Mouse (Mus musculus): ENCODE measurements around the gene Mapk8ip3. TPM values are rescaled to one million over a fixed set of nuclear protein-coding genes. Genes with fewer than 3 reads are reported as not detected.

Gene Mapk8ip3
- polyA plus RNA-seq, 1 experiment from 2014 or later: 114 TPM

DNA sequence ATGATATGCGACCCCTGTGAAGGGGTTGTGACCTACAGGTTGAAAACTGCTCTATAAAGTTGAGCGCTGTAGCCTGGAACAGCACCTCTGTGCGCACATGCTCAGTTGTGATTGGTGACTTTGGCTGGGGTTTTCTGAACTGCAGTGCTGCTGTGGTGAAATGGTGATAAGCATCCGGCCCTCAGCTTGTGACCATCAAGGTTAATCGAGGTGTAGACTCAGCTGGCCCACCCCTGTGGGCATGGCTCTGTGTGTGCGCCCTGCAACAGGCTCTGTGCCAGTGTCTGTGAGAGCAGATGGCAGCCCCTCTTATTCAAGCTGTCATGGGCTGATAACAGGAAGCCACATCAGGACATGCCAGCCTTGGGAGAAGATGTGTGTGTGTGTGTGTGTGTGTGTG is 77.8 kb downstream of the Mapk8ip3 start:
- ATAC-seq: no peak
- H3K9ac ChIP-seq (replicated peaks; ENCODE audit: low read depth, low read length): no peak overlapping the region
- H3K4me1 ChIP-seq (replicated peaks; ENCODE audit: control insufficient read depth, insufficient read depth, low read length): peaks cover 4% of the 10 kb centered on the region; the same call in 1 of the 2 replicates
- H3K27me3 ChIP-seq (replicated peaks; ENCODE audit: control insufficient read depth, insufficient read depth, low read length): no peaks in the 10 kb centered on the region
- no peak overlapping the region for H3K4me2 ChIP-seq (ENCODE audit: low read length)
- no peaks in the 10 kb centered on the region for H3K9me3 ChIP-seq (ENCODE audit: control insufficient read depth, low read length)
- H3K27ac ChIP-seq (ENCODE audit: low read length): no peak overlapping the region
- 85% methylated on average over 6 of the region's 6 CpGs for WGBS
- H3K36me3 ChIP-seq (ENCODE audit: control insufficient read depth, insufficient read depth): peaks cover 2% of the 10 kb centered on the region; the same call in 1 of the 2 replicates
- H3K4me3 ChIP-seq (replicated peaks; ENCODE audit: low read length): no peak overlapping the region

DNA sequence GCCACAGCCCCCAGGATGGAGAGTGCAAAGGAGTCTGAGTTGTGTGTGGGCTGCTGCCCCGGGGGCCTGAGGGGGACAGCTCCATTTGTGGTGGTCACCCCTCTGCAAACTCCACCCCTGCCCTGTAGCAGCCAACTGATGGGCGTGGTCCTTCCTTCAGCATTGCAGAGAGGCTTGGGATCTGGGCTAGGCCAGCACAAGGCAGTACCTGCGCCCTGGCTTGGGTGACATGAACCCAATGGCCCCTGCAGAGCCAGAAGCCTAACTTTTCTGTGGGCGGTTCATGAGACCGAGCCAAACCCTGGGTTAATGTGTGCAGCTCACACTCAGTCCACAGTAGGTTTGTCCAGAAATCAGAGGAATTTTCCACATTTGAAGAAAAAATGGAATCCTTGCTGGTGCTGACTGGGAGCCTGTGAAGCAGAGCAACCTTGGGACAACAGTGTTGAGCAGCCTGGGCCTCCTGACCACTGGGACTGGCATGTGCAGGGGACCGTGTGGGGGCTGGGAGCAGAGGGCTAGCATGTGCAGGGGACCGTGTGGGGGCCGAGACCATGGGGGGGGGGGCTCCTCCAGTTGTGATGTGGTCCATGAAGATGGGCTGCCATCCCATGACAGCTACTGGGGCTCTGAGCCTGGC is 78.8 kb downstream of the Mapk8ip3 start:
- Histone ChIP-seq H3K9me3 (ENCODE audit: control insufficient read depth, low read length) (no peaks in the 10 kb centered on the region), H3K9ac (replicated peaks; ENCODE audit: low read depth, low read length) (no peak overlapping the region), H3K27me3 (replicated peaks; ENCODE audit: control insufficient read depth, insufficient read depth, low read length) (no peaks in the 10 kb centered on the region), H3K4me3 (replicated peaks; ENCODE audit: low read length) (no peak overlapping the region), H3K4me1 (replicated peaks; ENCODE audit: control insufficient read depth, insufficient read depth, low read length) (peaks cover 4% of the 10 kb centered on the region; the same call in 1 of the 2 replicates), H3K27ac (ENCODE audit: low read length) (no peak overlapping the region), H3K36me3 (ENCODE audit: control insufficient read depth, insufficient read depth) (peaks cover 2% of the 10 kb centered on the region; the same call in 1 of the 2 replicates), H3K4me2 (ENCODE audit: low read length) (no peak overlapping the region)
- WGBS: 89% methylated on average over 8 of the region's 8 CpGs
- ATAC-seq: no peak

DNA sequence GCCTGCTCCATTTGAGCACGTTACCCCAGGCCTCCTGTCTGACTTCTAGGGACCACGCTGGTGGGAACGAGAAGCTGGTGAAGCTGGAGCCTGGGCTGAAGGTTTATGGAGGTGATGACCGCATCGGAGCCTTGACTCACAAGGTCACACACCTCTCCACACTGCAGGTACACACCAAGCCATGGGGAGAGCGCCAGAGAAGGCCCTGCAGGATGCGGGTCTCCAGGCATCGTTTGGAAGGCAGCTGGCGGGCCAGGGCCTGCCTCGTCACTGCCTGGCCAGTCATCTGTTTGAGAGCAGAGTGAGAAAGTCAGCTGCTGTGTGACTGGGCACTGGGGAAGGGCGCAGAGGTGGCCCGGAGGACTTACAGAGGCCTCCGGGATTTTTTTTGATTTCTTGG is 80.2 kb downstream of the Mapk8ip3 start:
- 0 out of 2 replicates have a peak, but pooled peaks cover under 1% of the 10 kb centered on the region for H3K27me3 ChIP-seq (replicated peaks; ENCODE audit: control insufficient read depth, insufficient read depth, low read length)
- H3K36me3 ChIP-seq (ENCODE audit: control insufficient read depth, insufficient read depth): peaks cover 2% of the 10 kb centered on the region; the same call in 1 of the 2 replicates
- ATAC-seq: no peak

GRCm38 (mm10) chr17:24855838-24856464 is 80.8 kb downstream of the Mapk8ip3 start:
- no peak overlapping the region for H3K27ac ChIP-seq (ENCODE audit: low read length)
- WGBS: 86% methylated on average over 3 of the region's 3 CpGs
- ATAC-seq: no peak
- H3K4me1 ChIP-seq (replicated peaks; ENCODE audit: control insufficient read depth, insufficient read depth, low read length): peaks cover 9% of the 10 kb centered on the region
- no peak overlapping the region for H3K4me2 ChIP-seq (ENCODE audit: low read length)
- no peak overlapping the region for H3K4me3 ChIP-seq (replicated peaks; ENCODE audit: low read length)
- no peaks in the 10 kb centered on the region; the same call in 1 of the 2 replicates for H3K36me3 ChIP-seq (ENCODE audit: control insufficient read depth, insufficient read depth)
- 0 out of 2 replicates have a peak, but pooled peaks cover 4% of the 10 kb centered on the region for H3K27me3 ChIP-seq (replicated peaks; ENCODE audit: control insufficient read depth, insufficient read depth, low read length)
- H3K9me3 ChIP-seq (ENCODE audit: control insufficient read depth, low read length): no peaks in the 10 kb centered on the region
- no peak overlapping the region for H3K9ac ChIP-seq (replicated peaks; ENCODE audit: low read depth, low read length)

More for the DNA sequence above, 80.2 kb downstream of the Mapk8ip3 start:
- no peak overlapping the region for H3K9ac ChIP-seq (replicated peaks; ENCODE audit: low read depth, low read length)
- peaks cover 4% of the 10 kb centered on the region; the same call in 1 of the 2 replicates for H3K4me1 ChIP-seq (replicated peaks; ENCODE audit: control insufficient read depth, insufficient read depth, low read length)
- H3K4me3 ChIP-seq (replicated peaks; ENCODE audit: low read length): no peak overlapping the region
- 94% methylated on average over 13 of the region's 13 CpGs for WGBS
- no peak overlapping the region for H3K27ac ChIP-seq (ENCODE audit: low read length)
- no peaks in the 10 kb centered on the region for H3K9me3 ChIP-seq (ENCODE audit: control insufficient read depth, low read length)
- H3K4me2 ChIP-seq (ENCODE audit: low read length): no peak overlapping the region

DNA sequence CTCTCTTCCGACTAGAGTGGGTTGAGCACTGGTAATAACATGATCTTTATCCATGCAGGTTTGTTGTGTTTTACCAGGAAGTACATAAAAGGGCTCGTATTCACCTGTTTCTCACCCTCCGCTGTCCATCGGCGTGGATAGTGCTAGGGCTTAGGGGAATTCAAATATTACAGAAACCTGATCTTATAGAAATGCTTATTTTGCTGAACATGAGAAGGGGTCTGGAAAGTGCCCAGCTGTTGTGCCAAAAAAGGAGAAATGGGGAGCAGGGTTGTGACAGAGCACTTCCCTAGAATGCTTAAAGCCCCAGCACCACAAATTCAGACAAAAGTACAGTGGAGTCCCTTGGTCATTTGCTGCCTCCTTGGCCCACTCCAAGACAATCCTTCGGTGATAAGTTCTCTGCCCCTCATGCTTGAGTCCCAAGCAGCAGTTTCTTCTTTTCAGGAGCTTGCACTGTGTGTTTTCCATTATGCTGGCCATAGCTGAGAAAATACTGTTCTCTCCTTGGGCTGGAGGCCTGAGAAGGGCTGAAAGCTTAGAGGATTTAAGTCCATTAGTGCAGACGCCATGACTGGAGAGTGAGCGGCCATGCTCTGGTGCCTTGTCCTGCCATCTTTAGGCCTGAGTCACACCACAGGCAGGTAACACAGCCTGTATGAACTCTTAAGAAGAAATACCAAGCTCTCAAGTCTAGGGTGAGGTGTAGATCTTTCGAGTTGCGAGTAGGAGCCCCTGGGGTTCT is 85.2 kb downstream of the Mapk8ip3 start:
- no peak for ATAC-seq
- WGBS: 82% methylated on average over 10 of the region's 10 CpGs
- peak overlapping the region; percentile 62 for H3K9ac ChIP-seq (replicated peaks; ENCODE audit: low read depth, low read length)

DNA sequence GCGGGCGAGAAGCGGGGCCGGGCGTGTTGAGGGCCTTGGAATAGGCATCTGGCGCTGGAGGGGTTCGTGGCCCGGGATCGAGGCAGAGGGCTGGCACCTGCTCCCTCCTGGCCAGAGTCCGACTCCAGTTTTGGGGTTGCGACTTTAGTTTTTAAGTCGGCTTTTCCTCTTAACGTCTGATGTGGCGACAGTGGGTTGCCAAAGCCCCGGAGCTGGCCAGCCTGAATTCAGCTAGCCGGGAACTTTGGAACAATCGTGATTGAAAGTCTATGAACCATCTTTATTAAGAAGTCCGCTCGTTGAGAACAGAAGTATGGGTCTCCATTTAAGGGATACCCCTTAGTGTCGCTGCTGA is 86.0 kb downstream of the Mapk8ip3 start:
- Histone ChIP-seq H3K36me3 (ENCODE audit: control insufficient read depth, insufficient read depth) (no peaks in the 10 kb centered on the region), H3K4me1 (replicated peaks; ENCODE audit: control insufficient read depth, insufficient read depth, low read length) (peaks cover 17% of the 10 kb centered on the region), H3K27me3 (replicated peaks; ENCODE audit: control insufficient read depth, insufficient read depth, low read length) (0 out of 2 replicates have a peak, but pooled peaks cover 4% of the 10 kb centered on the region), H3K4me3 (replicated peaks; ENCODE audit: low read length) (peak overlapping the region; percentile 62), H3K4me2 (ENCODE audit: low read length) (peak overlapping the region; percentile 88), H3K9ac (replicated peaks; ENCODE audit: low read depth, low read length) (peak overlapping the region; percentile 62), H3K9me3 (ENCODE audit: control insufficient read depth, low read length) (no peaks in the 10 kb centered on the region), H3K27ac (ENCODE audit: low read length) (no peak overlapping the region)
- WGBS: under 1% methylated on average over 20 of the region's 20 CpGs
- ATAC-seq: no peak

More for the DNA sequence above, 85.2 kb downstream of the Mapk8ip3 start:
- 0 out of 2 replicates have a peak, but pooled peaks cover 4% of the 10 kb centered on the region for H3K27me3 ChIP-seq (replicated peaks; ENCODE audit: control insufficient read depth, insufficient read depth, low read length)
- no peak overlapping the region for H3K27ac ChIP-seq (ENCODE audit: low read length)
- H3K9me3 ChIP-seq (ENCODE audit: control insufficient read depth, low read length): no peaks in the 10 kb centered on the region
- no peaks in the 10 kb centered on the region for H3K36me3 ChIP-seq (ENCODE audit: control insufficient read depth, insufficient read depth)
- H3K4me3 ChIP-seq (replicated peaks; ENCODE audit: low read length): no peak overlapping the region; the same call in 1 of the 2 replicates
- H3K4me1 ChIP-seq (replicated peaks; ENCODE audit: control insufficient read depth, insufficient read depth, low read length): peaks cover 17% of the 10 kb centered on the region
- H3K4me2 ChIP-seq (ENCODE audit: low read length): peak overlapping the region; percentile 88

GRCm38 (mm10) chr17:24850065-24850772 is 86.6 kb downstream of the Mapk8ip3 start, which contains the start of gene Fahd1:
Gene Fahd1, minus strand, starts transcription at chr17:24850364.
- peak within 1 kb of the TSS; percentile 78 for H3K27ac ChIP-seq (ENCODE audit: low read length)
- peak within 1 kb of the TSS; percentile 88 for H3K4me2 ChIP-seq (ENCODE audit: low read length)
- peaks cover 17% of the 10 kb centered on the region for H3K4me1 ChIP-seq (replicated peaks; ENCODE audit: control insufficient read depth, insufficient read depth, low read length)
- peak; percentile 100 for ATAC-seq
- peak within 1 kb of the TSS; percentile 62 for H3K4me3 ChIP-seq (replicated peaks; ENCODE audit: low read length)
- under 1% methylated on average over 57 of the region's 58 CpGs for WGBS
- H3K9ac ChIP-seq (replicated peaks; ENCODE audit: low read depth, low read length): peak within 1 kb of the TSS; percentile 74
- no peaks in the 10 kb centered on the region for H3K9me3 ChIP-seq (ENCODE audit: control insufficient read depth, low read length)
- 0 out of 2 replicates have a peak, but pooled peaks cover 4% of the 10 kb centered on the region for H3K27me3 ChIP-seq (replicated peaks; ENCODE audit: control insufficient read depth, insufficient read depth, low read length)
- no peaks in the 10 kb centered on the region for H3K36me3 ChIP-seq (ENCODE audit: control insufficient read depth, insufficient read depth)

GRCm38 (mm10) chr17:24849733-24850064 is 87.1 kb downstream of the Mapk8ip3 start:
- H3K9me3 ChIP-seq (ENCODE audit: control insufficient read depth, low read length): no peaks in the 10 kb centered on the region
- ATAC-seq: no peak
- peaks cover 17% of the 10 kb centered on the region for H3K4me1 ChIP-seq (replicated peaks; ENCODE audit: control insufficient read depth, insufficient read depth, low read length)
- H3K36me3 ChIP-seq (ENCODE audit: control insufficient read depth, insufficient read depth): no peaks in the 10 kb centered on the region
- under 1% methylated on average over 21 of the region's 21 CpGs for WGBS
- H3K4me3 ChIP-seq (replicated peaks; ENCODE audit: low read length): peak overlapping the region; percentile 62
- H3K4me2 ChIP-seq (ENCODE audit: low read length): peak overlapping the region; percentile 72
- peak overlapping the region; percentile 74 for H3K9ac ChIP-seq (replicated peaks; ENCODE audit: low read depth, low read length)
- peak overlapping the region; percentile 78 for H3K27ac ChIP-seq (ENCODE audit: low read length)
- 0 out of 2 replicates have a peak, but pooled peaks cover 4% of the 10 kb centered on the region for H3K27me3 ChIP-seq (replicated peaks; ENCODE audit: control insufficient read depth, insufficient read depth, low read length)

Data from forebrain, embryonic 16.5 days (tissue).